Mouse (Mus musculus) stomach, postnatal 0 days (tissue): Measurements from ENCODE around the gene Eif2a. TPM values are rescaled to one million over a fixed set of nuclear protein-coding genes. Genes with fewer than 3 reads are reported as not detected.
"Not testable (repeated sequence)": the region's sequence is repeated elsewhere in the genome, so short reads cannot be mapped to it uniquely, and the experiment has no call there.

ENCODE experiments used
- ATAC-seq: fragments of 200-750 bp; cut with Nextera tagmentation; 2 replicates; pipeline ENCODE4 v1.8.0; 2017; ENCODE audit not compliant: low FRiP score, low TSS enrichment
- DNase-seq: peaks from one replicate; pipeline ENCODE4 v3.0.0-alpha.2; 2016; ENCODE audit warnings: low spot score
- H3K27ac ChIP-seq: fragments of 300-500 bp; sonication (generic); replicated peaks from 2 replicates; pipeline ENCODE4 v1.5.1; 2014; ENCODE audit warnings: mild to moderate bottlenecking, control low read depth
- H3K27me3 ChIP-seq: fragments of 300-500 bp; sonication (generic); 2 replicates; pipeline ENCODE4 v1.6.1; 2014; ENCODE audit warnings: low read length; ENCODE audit not compliant: control insufficient read depth, insufficient read depth
- H3K36me3 ChIP-seq: fragments of 300-500 bp; sonication (generic); 2 replicates; pipeline ENCODE4 v1.6.1; 2014; ENCODE audit warnings: low read length, mixed read lengths; ENCODE audit not compliant: control insufficient read depth, insufficient read depth
- H3K4me1 ChIP-seq: fragments of 300-500 bp; sonication (generic); replicated peaks from 2 replicates; pipeline ENCODE4 v1.6.1; 2014; ENCODE audit warnings: antibody characterized with exemption; ENCODE audit not compliant: control insufficient read depth, insufficient read depth
- H3K4me2 ChIP-seq: fragments of 300-500 bp; sonication (generic); replicated peaks from 2 replicates; pipeline ENCODE4 v1.6.1; 2014; ENCODE audit warnings: low read depth, mild to moderate bottlenecking, control low read depth, moderate library complexity
- H3K4me3 ChIP-seq: fragments of 300-500 bp; sonication (generic); 2 replicates; pipeline ENCODE4 v1.5.1; 2014; ENCODE audit warnings: low read depth, low read length, control low read depth
- H3K9ac ChIP-seq: fragments of 300-500 bp; sonication (generic); 2 replicates; pipeline ENCODE4 v1.6.1; 2014; ENCODE audit warnings: mild to moderate bottlenecking, low read length, control low read depth, mixed read lengths
- H3K9me3 ChIP-seq: fragments of 300-500 bp; sonication (generic); 2 replicates; pipeline ENCODE4 v1.6.1; 2016; ENCODE audit warnings: low read length; ENCODE audit not compliant: control insufficient read depth
- CTCF ChIP-seq: IDR thresholded peaks from 2 replicates; pipeline ENCODE4 v1.5.1; 2016; ENCODE audit warnings: antibody characterized with exemption, low read depth, mild to moderate bottlenecking, moderate library complexity
- EP300 ChIP-seq: optimal IDR thresholded peaks from 2 replicates; pipeline ENCODE3; 2016; ENCODE audit warnings: antibody characterized with exemption
- WGBS: fragments of 180-500 bp; shearing (Covaris S2); extraction: QIAGEN DNeasy Blood & Tissue Kit; methylation state at CpG from one replicate; pipeline ENCODE4 v1.1.7; 2014; 5-methylcytosine and 5-hydroxymethylcytosine counted together
- polyA plus RNA-seq: library from polyadenylated mRNA; unstranded; fragments of >200 nt; fragmentation: Nextera tagmentation; extraction: Ambion mirVana; gene quantifications from 2 replicates; pipeline ENCODE4 v1.2.1, GENCODE M21; 2015

Gene Eif2a
- polyA plus RNA-seq, 1 experiment from 2014 or later = 28.4 TPM

DNA sequence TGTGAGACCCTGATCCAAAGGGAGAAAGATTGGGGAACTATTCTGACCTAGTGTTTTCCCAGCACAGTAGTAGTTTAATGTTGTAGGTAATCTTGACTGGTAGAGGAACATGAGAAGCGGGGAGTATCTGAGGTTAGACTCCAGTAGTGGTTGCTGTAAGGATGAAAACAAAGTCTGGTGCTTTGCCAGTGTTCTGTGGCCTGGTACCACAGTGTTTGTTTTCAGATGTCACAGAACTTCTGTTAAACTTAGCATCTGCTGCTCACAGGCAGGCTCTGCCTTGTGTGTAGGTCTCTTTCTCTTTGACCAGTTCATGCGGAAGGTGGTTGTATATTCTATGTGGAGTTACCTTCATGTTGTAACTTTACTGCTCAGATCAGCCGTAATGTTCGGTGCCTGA is 55.9 kb downstream of the Eif2a start:
- TF ChIP-seq CTCF = no peak
- no peak for TF ChIP-seq EP300
- ATAC-seq = no peak

GRCm38 (mm10) chr3:58582297-58582696 is 56.7 kb downstream of the Eif2a start:
- Histone ChIP-seq H3K9me3 (no peaks in the 10 kb centered on the region), H3K27me3 (no peaks in the 10 kb centered on the region), H3K4me2 (no peak overlapping the region), H3K4me3 (no peak overlapping the region), H3K4me1 (no peaks in the 10 kb centered on the region), H3K36me3 (peaks cover 5% of the 10 kb centered on the region; the same call in 1 of the 2 replicates), H3K9ac (no peak overlapping the region), H3K27ac (no peak overlapping the region)
- ATAC-seq = no peak
- no peak for TF ChIP-seq EP300
- no peak for TF ChIP-seq CTCF
- 70% methylated on average over 5 of the region's 5 CpGs for WGBS
- DNase-seq = no peak

More for the DNA sequence above, 55.9 kb downstream of the Eif2a start:
- H3K27ac ChIP-seq = no peak overlapping the region
- no peak overlapping the region for H3K4me3 ChIP-seq
- no peak for DNase-seq
- H3K9ac ChIP-seq = no peak overlapping the region
- H3K9me3 ChIP-seq = no peaks in the 10 kb centered on the region
- no peaks in the 10 kb centered on the region for H3K4me1 ChIP-seq
- no peaks in the 10 kb centered on the region for H3K27me3 ChIP-seq
- WGBS = 72% methylated on average over 4 of the region's 4 CpGs
- peaks cover 5% of the 10 kb centered on the region; the same call in 1 of the 2 replicates for H3K36me3 ChIP-seq
- no peak overlapping the region for H3K4me2 ChIP-seq

GRCm38 (mm10) chr3:58582788-58583426 is 57.3 kb downstream of the Eif2a start:
- TF ChIP-seq EP300 (no peak), CTCF (no peak)
- WGBS = 62% methylated on average over 5 of the region's 5 CpGs
- H3K4me1 ChIP-seq = no peaks in the 10 kb centered on the region
- DNase-seq (peak; percentile 23), ATAC-seq (peak; percentile 68; the same call in 1 of the 2 replicates)
- no peak overlapping the region for H3K27ac ChIP-seq
- H3K27me3 ChIP-seq = no peaks in the 10 kb centered on the region
- H3K9me3 ChIP-seq = no peaks in the 10 kb centered on the region
- no peak overlapping the region for H3K9ac ChIP-seq
- peaks cover 5% of the 10 kb centered on the region; the same call in 1 of the 2 replicates for H3K36me3 ChIP-seq
- H3K4me2 ChIP-seq = no peak overlapping the region
- no peak overlapping the region for H3K4me3 ChIP-seq

DNA sequence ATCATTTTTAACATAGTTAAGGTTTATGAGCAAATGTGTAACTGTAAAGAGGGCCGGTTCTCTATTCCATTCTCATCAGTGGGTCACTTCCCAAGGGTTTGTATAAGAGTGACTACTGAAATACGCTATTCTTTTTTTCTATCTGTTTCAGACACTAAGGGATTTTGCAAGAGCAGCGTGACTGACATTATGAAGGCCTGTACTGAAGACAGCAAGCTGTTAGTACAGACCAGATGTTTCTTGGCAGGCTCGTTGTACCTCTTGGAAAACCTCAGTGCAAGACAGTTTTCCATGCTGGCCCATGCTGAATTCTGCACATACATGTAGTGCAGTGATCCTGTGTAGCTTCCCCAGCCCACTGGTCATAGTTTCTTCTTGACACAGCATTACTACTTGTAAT is 64.9 kb downstream of the Eif2a start:
- H3K4me3 ChIP-seq, H3K27me3 ChIP-seq, ATAC-seq, H3K9me3 ChIP-seq, H3K27ac ChIP-seq, H3K36me3 ChIP-seq, H3K4me2 ChIP-seq, H3K4me1 ChIP-seq, H3K9ac ChIP-seq, DNase-seq: not testable (repeated sequence)
- 74% methylated on average over 4 of the region's 4 CpGs for WGBS

- not testable (repeated sequence) for ATAC-seq, H3K4me3 ChIP-seq, H3K4me1 ChIP-seq, H3K36me3 ChIP-seq, H3K4me2 ChIP-seq, H3K9ac ChIP-seq, H3K27me3 ChIP-seq, DNase-seq, H3K27ac ChIP-seq, H3K9me3 ChIP-seq
- WGBS = 92% methylated on average over 7 of the region's 7 CpGs
Measured at GRCm38 (mm10) chr3:58592666-58593065, 67.0 kb downstream of the Eif2a start.

GRCm38 (mm10) chr3:58593623-58594022 is 68.0 kb downstream of the Eif2a start:
- H3K4me3 ChIP-seq = no peak overlapping the region
- 58% methylated on average over 5 of the region's 5 CpGs for WGBS
- H3K4me1 ChIP-seq = no peaks in the 10 kb centered on the region
- no peaks in the 10 kb centered on the region for H3K27me3 ChIP-seq
- TF ChIP-seq CTCF (no peak), EP300 (no peak)
- H3K9me3 ChIP-seq = no peaks in the 10 kb centered on the region
- no peak overlapping the region for H3K27ac ChIP-seq
- ATAC-seq (no peak), DNase-seq (no peak)
- no peak overlapping the region for H3K4me2 ChIP-seq
- no peak overlapping the region for H3K9ac ChIP-seq
- H3K36me3 ChIP-seq = peaks cover 6% of the 10 kb centered on the region; the same call in 1 of the 2 replicates

Other genes with a start within 250 kb of the Eif2a start
- 13.0 and 16.0 TPM in 2 replicates for gene Tsc22d2, start 111.1 kb upstream of the Eif2a start, polyA plus RNA-seq
- gene Serp1, start 71 bp downstream of the Eif2a start, polyA plus RNA-seq = 166 and 175 TPM in 2 replicates
- 13.1 and 13.5 TPM in 2 replicates for gene Selenot, start 50.8 kb downstream of the Eif2a start, polyA plus RNA-seq
- 0.04 and 0.10 TPM in 2 replicates for gene Erich6, start 111.4 kb downstream of the Eif2a start, polyA plus RNA-seq
- gene Siah2, start 166.6 kb downstream of the Eif2a start, polyA plus RNA-seq = 4.4 and 5.0 TPM in 2 replicates